Mouse (Mus musculus) kidney, postnatal 10 days (tissue): ENCODE data around the gene Plxna2.

ENCODE experiments used
- DNase-seq: peaks from one replicate; pipeline ENCODE4 v3.0.0; 2021; ENCODE audit warnings: mixed read lengths

The Plxna2 gene

GRCm38 (mm10) chr1:194714138-194715031 lies 96.4 kb downstream of the Plxna2 start:
- DNase-seq: no peak

GRCm38 (mm10) chr1:194717451-194717874 lies 99.4 kb downstream of the Plxna2 start:
- no peak for DNase-seq

DNA sequence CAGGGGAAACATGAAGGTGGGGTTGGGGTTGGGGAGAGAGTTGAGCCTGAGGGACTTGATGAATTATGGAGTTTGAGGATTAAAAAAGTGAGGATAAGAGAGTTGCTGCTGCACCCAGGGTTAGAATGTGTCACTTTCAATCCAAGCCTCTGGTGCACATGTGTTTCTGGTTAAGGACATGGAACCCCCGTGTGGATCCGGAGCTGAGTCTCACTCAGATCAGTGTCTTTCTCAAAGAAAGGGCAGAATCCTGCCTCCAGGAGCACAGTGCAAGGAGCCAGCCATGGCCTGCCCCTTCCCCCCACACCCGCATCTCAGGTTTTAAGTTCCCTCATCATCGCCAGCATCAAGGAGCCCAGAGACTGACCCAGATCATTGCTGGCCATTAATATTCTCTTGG lies 102.4 kb downstream of the Plxna2 start:
- DNase-seq: no peak

DNA sequence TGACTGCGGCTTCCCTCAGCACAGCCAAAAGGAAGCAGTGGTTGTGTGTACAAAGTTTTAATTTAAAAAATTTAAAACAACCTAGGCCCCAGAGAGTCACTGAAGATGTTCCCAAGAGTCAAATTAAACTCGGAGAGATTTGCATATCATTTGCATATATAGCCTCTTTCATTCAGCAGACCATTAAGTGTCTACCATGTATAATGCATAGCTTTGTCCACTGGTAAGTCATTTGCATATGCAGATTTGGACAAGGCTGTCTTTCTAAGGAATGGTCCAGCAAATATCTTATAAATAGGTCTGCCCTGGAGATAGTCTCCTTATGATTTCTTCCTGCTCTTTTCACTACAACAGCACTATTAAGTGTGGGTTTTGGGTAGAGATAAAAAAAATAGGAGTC lies 103.2 kb downstream of the Plxna2 start:
- no peak for DNase-seq

DNA sequence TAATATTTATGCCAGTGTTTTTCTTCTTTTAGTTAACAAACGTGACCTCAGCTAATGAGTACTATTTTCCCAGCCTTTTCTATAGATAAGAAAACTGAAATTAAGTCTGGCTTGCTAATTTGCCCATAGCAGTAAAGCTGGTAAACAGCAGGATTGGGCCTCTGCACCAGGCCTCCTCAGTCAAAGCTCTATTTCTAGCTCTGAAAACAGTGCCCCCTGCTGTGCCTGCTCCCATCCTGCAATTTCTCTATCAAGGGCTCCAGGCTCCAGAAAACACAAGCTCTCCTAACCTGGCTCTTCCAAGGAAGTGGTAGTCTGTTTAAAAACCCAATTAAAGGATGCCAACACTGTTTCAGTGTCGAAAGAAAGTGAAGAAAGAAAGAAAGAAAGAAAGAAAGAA lies 104.3 kb downstream of the Plxna2 start:
- DNase-seq: peak; percentile 83

GRCm38 (mm10) chr1:194734836-194735235 lies 116.8 kb downstream of the Plxna2 start:
- DNase-seq: no peak

DNA sequence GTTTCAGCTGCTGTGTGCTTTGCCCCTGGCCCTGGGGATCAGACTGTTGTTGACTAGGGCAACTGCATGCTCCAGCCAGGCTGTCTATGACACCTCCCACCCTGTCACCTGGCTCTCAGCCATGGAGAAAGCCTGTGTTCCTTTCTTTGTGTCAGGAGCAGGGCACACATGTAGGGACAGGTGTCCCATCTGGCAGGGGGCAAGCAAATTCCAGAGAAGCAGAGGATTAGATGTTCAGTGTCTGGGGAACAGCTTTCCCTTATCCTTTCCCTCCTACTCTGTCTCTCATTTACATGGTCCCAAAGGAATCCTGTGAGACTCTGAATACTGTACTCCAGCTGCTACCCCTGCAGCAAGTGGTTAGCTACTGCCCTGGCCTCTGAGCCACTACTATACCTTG lies 121.9 kb downstream of the Plxna2 start:
- DNase-seq: peak; percentile 10

GRCm38 (mm10) chr1:194742901-194743422 lies 124.9 kb downstream of the Plxna2 start:
- DNase-seq: no peak

GRCm38 (mm10) chr1:194745177-194745934 lies 127.3 kb downstream of the Plxna2 start:
- no peak for DNase-seq

- peak; percentile 82 for DNase-seq
Observed at GRCm38 (mm10) chr1:194746332-194747249, 128.6 kb downstream of the Plxna2 start.

DNA sequence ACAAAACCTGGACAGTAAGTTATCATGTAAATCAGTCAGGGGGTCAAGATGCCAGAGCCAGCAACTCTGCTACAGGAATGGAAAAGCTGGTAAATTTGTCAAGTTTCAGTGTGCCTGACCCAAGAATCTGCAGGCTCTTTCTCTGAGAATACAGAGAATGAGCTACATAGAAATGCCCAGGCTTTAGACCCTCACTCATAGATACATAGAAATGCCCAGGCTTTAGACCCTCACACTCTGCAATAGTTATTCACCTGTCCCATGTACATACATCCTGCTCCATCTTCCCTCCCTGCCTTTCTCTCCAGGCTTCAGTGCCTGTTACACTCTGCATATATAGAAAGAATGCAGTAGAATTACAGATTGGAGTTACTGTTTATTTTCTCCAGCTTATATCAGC lies 129.2 kb downstream of the Plxna2 start:
- DNase-seq: no peak

DNA sequence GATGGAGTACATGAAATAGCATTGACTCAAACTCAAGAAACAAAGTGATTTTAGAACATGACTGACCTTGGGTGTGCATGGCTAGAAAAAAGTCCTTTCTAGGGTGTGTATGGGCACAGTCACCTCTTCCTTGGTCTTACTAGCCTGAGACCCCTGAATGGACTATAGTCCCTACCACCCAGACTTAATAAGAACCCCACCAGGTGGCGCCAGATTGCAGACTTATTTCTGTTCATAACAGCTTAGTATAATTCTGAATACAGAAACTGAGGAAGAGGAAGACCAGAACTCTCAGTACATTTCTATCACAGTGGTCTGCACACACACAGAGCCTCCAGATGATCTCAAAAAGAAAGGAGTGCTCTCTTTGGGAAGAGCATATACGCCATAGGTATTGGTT lies 135.2 kb downstream of the Plxna2 start:
- DNase-seq: peak; percentile 81

DNA sequence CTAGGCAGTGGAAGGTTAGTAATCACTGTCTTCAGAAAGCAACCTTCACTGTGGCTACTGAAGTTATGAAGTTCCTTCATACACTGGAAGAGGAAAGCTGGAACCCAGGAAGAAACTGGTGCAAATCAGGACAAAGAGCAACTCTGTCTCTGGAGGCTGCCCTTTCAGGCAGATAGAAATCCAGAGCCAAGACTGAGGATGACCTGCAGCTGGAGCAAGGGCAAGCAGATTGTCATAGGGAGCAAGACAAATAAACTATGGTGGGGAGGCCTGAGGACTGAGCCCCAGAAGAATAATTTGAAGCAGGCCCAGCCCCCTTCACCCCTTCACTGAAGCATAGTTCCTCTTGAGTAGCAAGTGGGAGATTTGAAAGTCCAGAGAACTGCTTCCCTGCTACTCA lies 138.0 kb downstream of the Plxna2 start:
- DNase-seq: peak; percentile 53

- peak; percentile 27 for DNase-seq
Observed at GRCm38 (mm10) chr1:194756409-194756808, 138.4 kb downstream of the Plxna2 start.

GRCm38 (mm10) chr1:194756863-194757262 lies 138.8 kb downstream of the Plxna2 start:
- no peak for DNase-seq

GRCm38 (mm10) chr1:194761432-194762212 lies 143.6 kb downstream of the Plxna2 start:
- peak; percentile 54 for DNase-seq

GRCm38 (mm10) chr1:194762896-194763295 lies 144.9 kb downstream of the Plxna2 start:
- DNase-seq: no peak

DNA sequence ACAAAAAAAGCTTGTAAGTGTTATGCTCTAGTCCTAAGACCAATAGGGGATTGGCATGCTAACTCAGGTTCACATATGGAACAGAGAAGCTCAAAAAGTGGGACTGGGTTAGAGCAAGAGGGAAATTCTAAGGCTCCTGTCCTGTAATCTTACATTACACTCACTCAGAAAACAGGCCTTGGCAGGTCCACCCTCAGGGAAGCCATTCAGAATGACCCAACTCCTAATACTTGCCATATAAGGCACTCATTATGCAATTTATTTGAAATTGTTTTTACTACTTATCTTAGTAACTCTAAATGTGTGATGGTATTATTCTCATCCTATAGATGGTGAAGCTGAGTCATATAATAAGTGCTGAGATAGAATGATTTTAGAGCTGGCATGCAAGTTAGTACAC lies 146.9 kb downstream of the Plxna2 start:
- no peak for DNase-seq

DNA sequence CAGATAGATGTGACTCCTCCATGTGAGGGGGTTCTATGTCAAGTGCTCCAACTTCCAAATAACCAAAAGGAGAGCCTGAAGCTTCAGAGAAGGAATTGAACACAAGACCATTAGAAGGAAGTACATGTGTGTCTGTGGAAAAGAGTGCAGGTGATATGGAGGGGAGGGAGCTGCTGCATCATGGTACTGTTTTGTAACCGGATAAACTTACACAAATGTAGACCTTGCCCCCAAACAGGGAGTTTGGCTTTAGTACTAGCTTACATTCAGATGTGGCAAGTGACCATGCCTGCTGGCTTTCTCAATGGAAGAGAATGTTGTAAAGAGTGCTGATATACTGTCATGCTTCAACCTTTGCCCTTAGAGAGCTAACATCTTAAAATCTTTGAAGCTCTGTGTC lies 150.8 kb downstream of the Plxna2 start:
- no peak for DNase-seq

DNA sequence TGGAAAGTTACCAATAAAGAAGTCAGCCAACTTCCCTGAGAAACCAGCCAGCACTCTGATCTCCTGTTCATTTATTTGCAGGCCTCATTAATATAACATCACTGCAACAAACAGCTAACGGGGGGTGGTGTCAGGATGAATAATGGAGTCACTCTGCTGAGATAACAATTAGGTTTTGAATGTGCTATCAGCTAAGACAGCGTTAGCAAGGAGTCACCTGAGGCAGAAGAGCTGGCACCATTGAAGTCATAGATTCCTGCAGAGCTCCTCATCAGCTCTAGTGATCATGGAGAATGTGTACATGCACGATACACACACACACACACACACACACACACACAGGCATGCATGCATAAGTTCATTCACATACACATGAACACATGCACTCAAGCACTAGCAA lies 154.0 kb downstream of the Plxna2 start:
- DNase-seq: no peak

DNA sequence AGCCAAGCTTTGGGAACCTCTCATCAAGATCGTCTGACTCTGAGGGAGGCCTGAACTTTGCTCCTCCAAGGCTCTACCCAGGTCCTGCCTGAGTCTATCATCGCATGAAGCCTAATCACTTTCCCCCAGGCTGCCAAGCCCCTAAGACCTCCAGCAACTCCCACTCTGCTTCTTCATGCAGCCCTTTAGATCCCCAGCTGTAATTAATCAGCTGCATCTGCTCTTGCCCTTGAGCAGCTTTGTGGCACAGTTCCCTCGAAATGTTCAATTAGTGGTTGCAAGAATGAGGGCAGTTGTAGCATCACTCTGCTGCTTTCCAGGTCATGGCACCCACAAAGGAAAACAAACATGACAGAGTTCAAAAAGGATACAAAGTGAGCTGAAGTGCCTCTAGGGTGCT lies 155.9 kb downstream of the Plxna2 start:
- no peak for DNase-seq

DNA sequence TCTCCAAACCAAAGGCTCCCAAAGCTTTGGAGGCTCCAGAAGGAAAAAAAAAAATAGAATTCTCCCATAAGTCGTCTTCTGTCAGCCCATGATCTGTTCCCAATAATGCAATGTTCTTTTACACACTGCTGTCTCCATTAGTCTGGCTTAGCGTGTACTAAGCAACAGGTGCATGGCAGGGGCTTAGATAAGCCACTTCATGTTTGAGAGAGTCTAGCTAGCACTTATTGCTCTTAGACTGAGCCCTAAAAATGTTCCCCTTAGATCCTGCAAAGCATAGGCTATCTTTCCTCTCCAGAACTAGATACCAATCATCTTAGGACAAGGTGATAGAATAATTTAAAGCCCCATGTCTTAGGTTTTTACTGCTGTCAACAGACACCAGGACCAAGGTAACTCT lies 156.3 kb downstream of the Plxna2 start:
- no peak for DNase-seq
